Mouse (Mus musculus) G1E (cell line): ENCODE measurements around the gene Capg. TPM values are rescaled to one million over a fixed set of nuclear protein-coding genes. Genes with fewer than 3 reads are reported as not detected.
A peak's percentile ranks its signal among the peaks of the same experiment; 100 is the strongest.

ENCODE experiments used
- ATAC-seq: 2 replicates; pipeline ENCODE4 v1.8.0; 2016; ENCODE audit warnings: mild to moderate bottlenecking; ENCODE audit not compliant: insufficient number of reproducible peaks, poor library complexity, low FRiP score, severe bottlenecking; ENCODE audit errors: extremely low read depth
- DNase-seq: peaks from one replicate; pipeline ENCODE4 v3.0.0; 2012; ENCODE audit warnings: low spot score
- H3K27me3 ChIP-seq: 2 replicates; pipeline ENCODE4 v1.6.1; 2012; ENCODE audit warnings: mild to moderate bottlenecking, low read length, inconsistent platforms; ENCODE audit not compliant: insufficient read depth
- H3K36me3 ChIP-seq: replicated peaks from 2 replicates; pipeline ENCODE3; 2012; ENCODE audit warnings: mild to moderate bottlenecking, inconsistent platforms
- H3K4me1 ChIP-seq: 2 replicates; pipeline ENCODE4 v1.6.1; 2012; ENCODE audit warnings: low read depth, low read length, inconsistent platforms, mixed read lengths; ENCODE audit not compliant: insufficient read depth
- H3K4me3 ChIP-seq: 2 replicates; pipeline ENCODE4 v1.5.1; 2012; ENCODE audit warnings: low read depth, mild to moderate bottlenecking, inconsistent platforms, low read length, moderate library complexity, mixed read lengths
- H3K9me3 ChIP-seq: replicated peaks from 2 replicates; pipeline ENCODE4 v1.6.1; 2012; ENCODE audit warnings: inconsistent platforms
- CTCF ChIP-seq: IDR thresholded peaks from 2 replicates; pipeline ENCODE4 v1.5.1; 2012; ENCODE audit warnings: low read depth, low read length, inconsistent platforms, mixed read lengths
- GATA1 ChIP-seq: IDR thresholded peaks from 2 replicates; pipeline ENCODE4 v1.6.1; 2012; ENCODE audit warnings: borderline replicate concordance, low read length, inconsistent platforms, mixed read lengths
- GATA2 ChIP-seq: IDR thresholded peaks from 2 replicates; pipeline ENCODE4 v1.6.1; 2012; ENCODE audit warnings: low read depth, low read length, inconsistent platforms, borderline replicate concordance
- POLR2AphosphoS5 ChIP-seq: IDR thresholded peaks from 2 replicates; pipeline ENCODE4 v1.6.1; 2012; ENCODE audit warnings: low read depth, low read length, inconsistent platforms; ENCODE audit not compliant: insufficient replicate concordance
- TAL1 ChIP-seq: conservative IDR thresholded peaks from 2 replicates; pipeline ENCODE4 v1.6.1; 2012; ENCODE audit warnings: low read depth, low read length, inconsistent platforms, mixed read lengths
- polyA plus RNA-seq: library from polyadenylated mRNA; stranded (reverse); fragments of >175 nt; gene quantifications from 2 replicates; pipeline ENCODE4 v1.2.3, GENCODE M21; 2012
- total RNA-seq, 2 experiments: library from RNA; stranded (forward) in 1 of 2; stranded (reverse) in 1 of 2; fragments of 200-1000 nt in 1 of 2; fragments of >200 nt in 1 of 2; fragmentation: Nextera tagmentation in 1 of 2; gene quantifications; 2 replicates each; pipeline ENCODE4 v1.2.3; 2014 to 2017

The Capg gene
- total and polyA plus RNA-seq, 3 experiments, result 37.8 to 113 (median 102) TPM

DNA sequence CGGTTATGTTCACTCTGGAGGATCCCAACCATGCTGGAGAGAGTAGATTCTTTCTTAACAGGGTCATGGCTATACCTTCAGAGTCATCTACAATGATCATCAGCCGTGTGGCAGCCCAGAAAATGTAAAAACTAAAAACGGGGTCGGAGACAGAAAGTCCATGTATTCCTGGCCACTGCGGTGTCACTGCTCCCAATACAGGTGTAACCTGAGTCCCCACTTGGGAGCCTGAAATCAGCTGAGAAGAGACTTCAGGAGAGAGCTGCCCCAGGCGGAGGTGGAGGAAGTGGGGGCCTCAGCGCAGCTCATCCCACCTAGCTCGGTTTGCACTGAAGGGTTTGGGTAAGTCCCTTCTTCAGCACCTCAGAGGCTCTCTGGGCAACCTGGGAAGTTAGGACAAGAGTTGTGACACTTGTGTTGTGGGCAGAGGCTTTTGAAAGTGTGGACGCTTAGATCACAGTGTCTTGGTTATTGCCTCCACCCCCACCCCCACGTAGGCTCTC is 6.1 kb upstream of the Capg start:
- no peak for DNase-seq

DNA sequence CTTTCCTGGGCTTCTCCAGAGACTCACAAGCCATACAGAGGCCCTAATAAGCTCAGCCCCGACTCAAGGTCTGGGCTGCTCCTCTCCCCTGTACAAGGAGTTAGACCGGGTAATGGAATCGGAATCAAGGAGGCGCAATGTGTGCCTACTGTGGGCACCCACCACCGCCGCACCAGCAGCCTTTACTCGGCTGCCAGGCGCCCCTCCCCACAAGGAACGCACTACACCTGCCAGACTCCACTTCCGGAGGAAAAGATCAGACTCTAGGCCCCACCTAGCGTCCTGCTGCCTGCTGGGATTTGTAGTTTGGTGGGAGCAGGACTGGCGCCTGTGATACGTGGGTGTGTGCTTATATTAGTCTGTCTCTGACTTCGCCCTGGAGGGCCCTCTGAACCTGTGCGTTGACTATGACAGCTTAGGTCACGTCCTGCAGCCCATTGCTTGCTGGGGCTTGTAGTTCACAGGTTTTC is 5.6 kb upstream of the Capg start:
- DNase-seq, result peak; percentile 90
- Histone ChIP-seq H3K9me3 (no peaks in the 10 kb centered on the region; the same call in 1 of the 2 replicates), H3K4me3 (peak overlapping the region; percentile 73), H3K4me1 (peaks cover 42% of the 10 kb centered on the region), H3K36me3 (no peaks in the 10 kb centered on the region), H3K27me3 (no peaks in the 10 kb centered on the region)
- ATAC-seq, result peak; percentile 97
- TF ChIP-seq TAL1 (no peak), CTCF (no peak), GATA2 (no peak), POLR2AphosphoS5 (no peak), GATA1 (no peak)

More for the DNA sequence above, 6.1 kb upstream of the Capg start:
- Histone ChIP-seq H3K27me3 (no peaks in the 10 kb centered on the region), H3K4me3 (peak overlapping the region; percentile 73), H3K36me3 (no peaks in the 10 kb centered on the region), H3K4me1 (peaks cover 36% of the 10 kb centered on the region), H3K9me3 (no peaks in the 10 kb centered on the region; the same call in 1 of the 2 replicates)
- no peak for TF ChIP-seq GATA2
- TF ChIP-seq CTCF, result no peak
- no peak for TF ChIP-seq TAL1
- no peak for TF ChIP-seq POLR2AphosphoS5
- no peak for TF ChIP-seq GATA1
- ATAC-seq, result no peak

DNA sequence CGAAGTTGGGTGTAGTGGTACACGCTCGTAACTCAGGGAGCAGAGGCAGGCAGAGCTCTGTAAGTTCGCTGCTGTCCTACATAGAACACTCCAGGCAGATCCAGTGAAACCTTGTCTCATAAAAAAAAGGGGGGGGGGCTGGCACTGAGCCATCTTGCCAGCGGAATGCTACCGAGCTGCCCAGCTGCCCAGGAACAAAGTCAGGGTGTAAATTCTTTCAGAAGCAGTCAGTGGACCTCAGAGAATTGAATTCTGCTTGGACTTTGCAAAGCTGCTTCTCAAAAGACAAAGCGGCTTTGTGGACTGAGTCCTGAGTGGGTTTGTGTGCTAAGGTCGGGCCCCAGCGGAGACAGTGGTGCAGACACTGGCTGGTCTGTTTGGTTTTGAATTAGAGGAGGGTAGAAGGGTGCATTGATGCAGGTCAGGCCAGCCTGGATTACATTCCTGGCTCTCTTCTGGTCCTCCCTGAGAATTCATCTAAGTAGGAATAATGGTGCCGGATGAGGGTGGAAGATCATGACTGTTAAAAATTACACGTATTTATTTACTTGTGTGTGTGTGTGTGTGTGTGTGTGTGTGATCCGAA is 833 bp upstream of the Capg start:
- Histone ChIP-seq H3K4me1 (peaks cover 48% of the 10 kb centered on the region), H3K9me3 (peaks cover 4% of the 10 kb centered on the region), H3K27me3 (no peaks in the 10 kb centered on the region), H3K4me3 (peak overlapping the region; percentile 69; the same call in 1 of the 2 replicates), H3K36me3 (peaks cover 21% of the 10 kb centered on the region)
- ATAC-seq (no peak), DNase-seq (no peak)
- TF ChIP-seq GATA2 (no peak), POLR2AphosphoS5 (no peak), TAL1 (no peak), CTCF (no peak), GATA1 (no peak)

DNA sequence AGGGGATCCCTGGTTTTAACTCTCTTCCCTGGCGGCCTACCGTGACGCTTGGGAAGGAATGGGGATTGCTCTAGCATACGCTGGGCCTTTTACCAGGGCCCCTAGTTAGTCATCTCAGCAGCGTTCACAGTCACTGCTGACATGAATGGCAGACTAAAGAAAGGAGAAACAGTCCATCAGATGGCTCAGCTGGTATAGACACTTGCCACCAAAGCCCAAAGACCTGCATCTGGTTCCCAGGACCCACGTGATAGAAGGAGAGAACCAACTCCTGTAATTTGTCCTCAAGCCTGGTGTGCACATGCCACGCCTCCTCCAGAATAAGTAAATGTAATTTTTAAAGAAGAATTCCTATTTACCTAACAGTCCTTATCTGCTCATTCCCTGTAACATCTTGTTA is 1.2 kb downstream of the Capg start:
- Histone ChIP-seq H3K9me3 (peaks cover 4% of the 10 kb centered on the region), H3K4me1 (peaks cover 57% of the 10 kb centered on the region), H3K4me3 (no peak overlapping the region; the same call in 1 of the 2 replicates), H3K27me3 (no peaks in the 10 kb centered on the region), H3K36me3 (peaks cover 27% of the 10 kb centered on the region)
- DNase-seq (no peak), ATAC-seq (no peak)
- TF ChIP-seq GATA1 (no peak), POLR2AphosphoS5 (no peak), CTCF (no peak), TAL1 (no peak), GATA2 (no peak)

GRCm38 (mm10) chr6:72547121-72547520 is 2.9 kb downstream of the Capg start:
- no peaks in the 10 kb centered on the region for H3K27me3 ChIP-seq
- H3K4me3 ChIP-seq, result no peak overlapping the region
- H3K4me1 ChIP-seq, result peaks cover 74% of the 10 kb centered on the region
- H3K36me3 ChIP-seq, result peaks cover 38% of the 10 kb centered on the region
- DNase-seq, result no peak
- TF ChIP-seq CTCF (peak; percentile 33; the same call in 1 of the 2 replicates), POLR2AphosphoS5 (no peak)
- no peak for ATAC-seq
- H3K9me3 ChIP-seq, result peaks cover 4% of the 10 kb centered on the region

GRCm38 (mm10) chr6:72547862-72548261 is 3.7 kb downstream of the Capg start:
- Histone ChIP-seq H3K4me1 (peaks cover 80% of the 10 kb centered on the region), H3K36me3 (peaks cover 41% of the 10 kb centered on the region), H3K27me3 (no peaks in the 10 kb centered on the region), H3K4me3 (no peak overlapping the region), H3K9me3 (peaks cover 4% of the 10 kb centered on the region)
- no peak for DNase-seq
- TF ChIP-seq GATA1 (no peak), CTCF (no peak), POLR2AphosphoS5 (no peak), GATA2 (no peak), TAL1 (no peak)
- no peak for ATAC-seq
